Mouse (Mus musculus) c-Kit-positive CD71-negative TER-119-negative erythroid progenitor cells, embryonic 14.5 days (primary cell): ENCODE measurements around the gene Lhx9.

ENCODE experiments used
- DNase-seq: peaks from one replicate; pipeline ENCODE4 v3.0.0-alpha.2; 2013; ENCODE audit warnings: low read depth

Gene Lhx9

DNA sequence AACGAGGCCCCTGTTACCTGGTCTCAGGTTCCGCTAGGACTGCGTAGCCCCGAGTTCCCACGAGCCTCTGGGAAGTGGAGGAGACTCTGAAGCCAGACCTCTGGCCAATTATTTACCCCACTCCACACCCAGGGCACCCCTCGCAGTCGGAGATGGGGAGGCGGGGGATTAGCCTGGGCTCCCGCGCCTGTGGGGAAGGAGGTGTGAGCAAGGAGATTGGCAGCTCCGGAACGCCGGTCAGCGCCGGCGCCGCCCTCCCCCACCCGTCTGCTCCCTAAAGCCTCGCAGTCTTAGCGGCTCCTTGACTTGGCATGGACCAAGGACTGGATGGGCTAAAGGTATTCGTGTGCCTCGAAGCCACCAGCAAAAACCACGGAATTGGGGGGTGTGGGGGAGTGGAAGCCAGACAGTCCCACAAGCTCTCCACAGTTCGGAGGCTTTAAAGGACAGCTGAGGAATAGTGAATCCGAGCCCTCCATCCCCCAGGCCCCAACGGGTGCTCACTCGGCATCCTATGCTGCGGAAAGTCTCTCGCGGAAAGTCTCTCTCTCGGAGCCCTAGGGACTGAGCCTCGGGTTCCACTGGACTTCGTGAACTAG, at the start of gene Lhx9:
Gene Lhx9 (minus strand): TSS at position 67 of the 599 bp plus-strand sequence.
- DNase-seq, result no peak

DNA sequence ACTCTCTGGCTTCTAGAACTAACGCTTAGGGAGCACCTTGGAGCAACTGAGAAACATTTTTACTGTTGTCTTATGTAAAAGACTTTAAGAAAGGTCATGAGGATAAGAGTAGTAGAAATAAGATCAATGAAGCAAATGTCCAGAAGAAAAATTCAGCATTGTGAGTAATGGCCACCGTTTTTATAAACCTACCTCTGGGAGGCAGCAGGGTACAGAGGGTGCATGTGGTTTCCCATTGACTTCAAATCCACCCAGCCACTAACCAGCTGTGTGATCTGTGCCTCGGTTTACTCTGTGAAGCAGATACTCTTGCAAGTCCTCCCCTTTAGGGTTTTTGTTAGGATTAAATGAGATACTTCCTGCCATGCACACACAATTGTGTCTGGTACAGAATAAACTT, 47.7 kb upstream of the Lhx9 start:
- DNase-seq, result no peak

DNA sequence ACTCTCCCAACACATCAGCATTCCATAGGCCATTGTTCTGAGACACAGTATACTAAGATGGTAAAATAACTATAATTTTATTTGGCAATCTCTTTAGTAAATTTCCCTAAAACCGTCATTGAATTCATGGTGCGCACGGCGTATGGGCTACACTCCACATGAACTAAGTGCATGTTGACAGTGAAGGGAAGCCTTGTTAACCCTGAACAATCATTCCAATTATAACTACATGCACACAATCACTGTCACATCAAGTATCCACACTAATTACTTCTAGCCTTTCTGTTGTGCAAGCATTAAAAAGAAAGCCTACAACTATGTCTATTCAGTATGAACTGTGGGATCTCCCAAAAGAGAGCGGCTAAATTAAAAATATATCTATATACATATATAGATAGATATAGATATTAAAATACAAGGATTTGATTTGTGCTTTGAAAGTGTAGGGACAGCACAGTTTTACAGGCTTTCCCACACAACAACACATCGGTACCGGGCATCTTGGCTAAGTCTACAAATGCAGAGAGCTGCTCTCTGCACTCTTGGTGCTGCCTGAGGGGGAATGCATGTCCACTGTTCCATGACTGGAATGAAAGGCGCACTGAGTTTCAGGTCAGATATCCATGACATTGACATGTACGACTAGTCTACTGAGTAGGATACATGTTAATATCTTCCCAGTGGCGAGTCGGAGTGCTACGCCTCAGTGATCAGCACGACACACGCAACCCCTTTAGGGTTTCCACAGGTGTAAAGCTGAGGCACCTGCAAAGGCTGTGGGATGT, 29.3 kb upstream of the Lhx9 start:
- DNase-seq, result no peak

DNA sequence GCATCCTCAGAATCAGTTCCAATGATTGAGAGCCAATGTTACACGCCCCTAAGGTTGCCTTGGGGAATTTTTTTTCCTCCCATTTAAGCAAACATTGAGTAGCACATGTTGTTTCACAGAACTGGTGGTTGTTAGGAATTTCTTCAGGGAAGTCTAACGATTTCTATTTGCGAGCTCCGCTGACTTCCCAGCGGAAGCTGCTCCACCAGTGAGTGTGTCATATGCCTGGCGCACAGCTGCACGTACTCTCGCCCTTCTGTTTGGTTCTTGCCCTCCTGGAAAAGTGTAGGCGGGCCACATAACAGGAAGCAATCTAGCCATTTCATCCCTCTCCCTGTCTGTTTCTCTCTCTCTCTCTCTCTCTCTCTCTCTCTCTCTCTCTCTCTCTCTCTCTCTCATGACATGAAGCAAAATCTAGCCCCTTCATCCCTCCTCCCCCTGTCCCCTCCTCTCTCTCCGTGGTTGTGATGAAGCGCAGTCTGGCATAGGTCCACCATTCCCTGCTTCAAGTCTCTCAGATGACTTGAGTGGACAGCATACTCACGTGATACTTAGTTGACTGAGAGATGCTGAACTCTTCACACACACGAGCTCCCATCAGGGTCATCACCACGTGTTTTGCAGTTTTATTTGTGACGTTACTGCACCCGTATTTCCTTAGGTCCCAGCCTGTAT, 28.1 kb upstream of the Lhx9 start:
- no peak for DNase-seq

DNA sequence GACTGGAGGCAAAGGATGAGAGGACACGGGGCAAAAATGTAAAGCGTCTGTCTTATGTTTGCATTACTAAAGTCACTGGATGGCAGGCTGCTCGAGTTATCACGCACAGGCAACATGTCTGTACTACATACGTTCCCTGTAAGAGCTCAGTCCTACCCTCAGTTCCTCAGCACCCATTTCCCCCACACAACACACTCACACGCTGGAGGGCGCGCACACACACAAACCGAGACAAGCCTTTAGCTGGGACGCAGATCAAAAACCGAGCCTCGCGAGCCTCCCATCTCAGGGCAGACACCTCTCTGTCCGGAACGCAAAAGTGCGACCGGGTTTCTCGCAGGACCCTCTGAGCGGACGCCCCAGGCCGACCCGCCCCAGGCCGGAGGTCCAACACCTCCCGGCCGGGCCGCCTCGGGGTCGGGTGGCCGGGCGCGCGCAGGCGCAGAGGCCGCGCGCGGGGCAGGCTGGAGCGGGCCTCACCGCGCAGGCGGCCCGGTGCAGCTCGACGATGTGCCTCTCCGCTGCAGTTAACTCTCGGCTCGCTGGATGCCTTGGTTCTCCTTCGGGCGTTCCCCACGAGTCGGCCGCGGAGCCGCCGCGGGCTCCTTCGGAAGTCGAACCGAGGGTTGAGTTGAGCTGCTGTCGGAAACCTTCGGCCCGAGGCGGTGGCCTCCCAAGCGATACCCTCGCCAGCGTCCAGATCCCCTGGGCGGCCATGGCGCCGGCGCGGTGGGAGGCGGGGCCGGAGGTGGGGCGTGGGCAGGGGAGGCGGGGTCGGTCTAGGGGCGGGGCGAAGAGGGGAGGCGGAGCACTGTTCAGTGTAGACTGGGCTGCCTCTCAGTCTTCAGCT, 7.9 kb upstream of the Lhx9 start, which contains the start of gene 2310009B15Rik:
Gene 2310009B15Rik (minus strand): TSS at position 752 of the 850 bp plus-strand sequence.
- peak; percentile 59 for DNase-seq

DNA sequence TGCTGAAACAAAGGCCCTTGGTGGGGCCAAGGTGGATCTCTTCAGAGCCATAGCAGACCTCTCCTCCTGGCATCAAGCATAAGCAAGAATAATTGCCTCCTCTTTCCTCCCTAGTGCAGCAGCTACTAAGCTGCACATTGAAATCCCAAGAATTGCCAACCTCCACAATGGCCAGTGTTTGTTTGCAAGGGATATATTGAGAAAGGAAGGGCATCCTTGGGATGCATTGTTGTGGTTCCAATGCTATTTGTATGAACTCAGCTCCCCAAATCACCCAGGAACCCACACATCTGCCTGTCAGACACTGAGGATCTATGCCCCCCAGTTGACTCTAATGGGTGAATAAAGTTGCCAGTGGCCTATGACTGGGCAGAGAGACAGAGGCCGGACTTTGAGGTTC, 2.4 kb upstream of the Lhx9 start:
- DNase-seq, result no peak

DNA sequence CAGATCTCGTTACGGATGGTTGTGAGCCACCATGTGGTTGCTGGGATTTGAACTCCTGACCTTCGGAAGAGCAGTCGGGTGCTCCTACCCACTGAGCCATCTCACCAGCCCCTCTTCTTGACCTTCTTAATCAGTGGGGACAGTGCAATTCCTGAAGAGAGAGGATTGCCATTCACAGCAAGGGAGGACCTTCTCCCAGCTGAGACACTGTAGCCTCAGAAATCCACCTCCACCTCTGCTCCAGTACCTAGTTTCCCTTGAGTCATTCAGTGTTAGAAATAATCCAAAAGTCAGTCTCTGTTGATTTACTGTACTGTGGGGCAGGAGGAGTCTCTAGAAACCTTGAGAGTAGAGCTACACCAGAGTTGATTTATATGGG, 1.8 kb upstream of the Lhx9 start:
- DNase-seq, result no peak

DNA sequence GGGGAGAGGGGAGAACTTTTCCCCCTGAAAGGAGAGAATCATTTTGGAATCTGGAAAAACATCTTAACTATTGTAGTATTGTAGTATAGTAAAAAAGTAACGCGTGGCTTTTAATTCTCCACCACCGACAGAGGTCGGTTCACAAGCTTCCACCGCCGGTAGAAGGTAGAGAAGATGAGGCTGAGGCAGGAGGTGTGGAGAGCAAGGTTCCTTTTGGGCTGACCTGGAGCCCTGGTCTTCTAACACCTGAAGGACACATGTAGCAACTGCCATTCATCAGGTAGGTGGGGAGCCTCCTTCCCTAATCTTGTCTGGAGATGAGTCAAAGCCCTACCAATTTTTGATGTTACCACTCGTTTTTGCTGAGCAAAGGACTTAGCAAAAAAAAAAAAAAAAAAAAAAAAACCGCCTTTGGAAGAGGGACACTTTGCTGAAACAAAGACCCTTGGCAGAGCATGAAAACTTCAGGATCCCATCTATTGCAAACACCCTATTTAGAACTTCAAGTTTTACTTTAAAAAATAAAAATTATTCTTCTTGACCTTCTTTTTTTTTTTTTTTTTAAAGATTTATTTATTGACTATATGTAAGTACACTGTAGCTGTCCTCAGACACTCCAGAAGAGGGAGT, 1.3 kb upstream of the Lhx9 start:
- DNase-seq, result no peak

DNA sequence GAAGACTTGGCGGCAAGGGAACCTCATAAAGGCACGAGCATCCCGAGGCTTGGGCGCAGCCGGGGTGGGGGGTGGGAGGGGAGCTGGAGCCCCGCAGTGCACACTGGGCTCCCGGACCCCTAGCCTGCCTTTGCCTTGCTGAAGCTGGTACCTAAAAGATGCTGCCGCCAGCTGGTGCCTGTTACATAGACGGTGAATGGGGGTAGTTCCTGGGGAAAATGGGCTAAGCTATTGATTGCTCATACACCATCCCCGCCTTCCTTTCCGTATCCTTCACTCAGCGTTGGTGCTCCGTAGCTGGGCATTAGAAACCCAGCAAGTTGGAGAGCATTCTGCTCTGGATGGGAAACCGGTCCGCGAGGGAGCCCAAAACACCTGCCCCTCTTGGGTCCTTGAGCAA, 351 bp downstream of the Lhx9 start:
- DNase-seq, result no peak

DNA sequence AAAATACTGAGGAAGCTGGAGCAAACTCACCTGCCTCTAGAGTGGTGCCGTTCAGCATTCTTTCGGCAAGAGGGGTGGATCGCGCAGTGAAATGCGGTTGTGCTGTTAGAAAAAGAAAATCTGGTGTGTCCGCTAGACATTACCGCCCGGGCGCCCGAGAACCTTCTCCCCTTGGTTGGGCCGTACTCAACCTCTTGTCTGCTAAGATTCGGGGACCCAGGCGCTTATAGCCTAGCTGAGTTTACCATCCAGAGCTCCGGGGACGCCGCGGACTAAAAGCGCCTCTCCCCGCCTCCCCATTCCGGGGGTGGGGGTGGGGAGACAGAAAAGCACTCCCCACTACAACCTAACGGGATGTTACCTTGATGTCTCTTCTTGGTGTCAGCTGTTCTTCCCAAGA, 1.2 kb downstream of the Lhx9 start:
- DNase-seq, result no peak

DNA sequence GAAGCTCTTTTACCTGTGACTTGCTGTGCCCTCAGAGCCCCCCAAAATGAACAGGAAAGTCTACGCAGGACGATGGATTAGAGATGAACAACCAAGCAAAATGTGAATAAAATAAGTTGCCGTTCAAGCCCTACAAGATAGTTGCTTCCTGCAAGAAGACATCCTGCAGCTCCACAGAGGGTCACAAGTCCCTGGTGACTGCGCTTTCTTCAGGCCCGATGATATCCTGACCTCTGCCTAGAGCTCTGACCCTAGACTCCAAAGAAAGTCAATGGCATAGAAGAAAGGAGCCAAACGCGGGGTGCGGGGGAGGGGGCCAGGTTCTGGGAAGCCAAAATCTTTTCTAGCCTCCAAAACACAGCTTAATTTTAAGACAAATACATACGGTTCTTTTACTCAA, 1.8 kb downstream of the Lhx9 start:
- DNase-seq, result no peak

DNA sequence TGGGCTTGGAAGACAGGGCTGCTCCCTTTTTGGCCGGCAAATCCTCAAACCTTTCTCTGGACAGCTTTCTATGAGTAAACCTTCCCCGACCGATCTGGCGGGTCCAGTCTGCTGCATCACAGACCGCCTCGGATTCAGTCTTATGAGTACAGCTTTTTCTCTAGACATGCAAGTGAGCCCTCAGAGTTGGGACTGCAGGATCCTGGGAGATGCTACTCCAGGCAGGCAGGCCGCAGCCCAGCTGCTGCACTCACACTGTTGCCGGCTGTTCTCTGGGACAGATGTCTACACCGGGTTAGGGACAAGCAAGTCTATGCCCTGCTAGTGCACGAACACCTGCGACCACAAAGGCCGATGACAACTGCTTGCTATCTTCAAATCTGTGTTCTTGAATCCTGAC, 2.2 kb downstream of the Lhx9 start:
- no peak for DNase-seq

DNA sequence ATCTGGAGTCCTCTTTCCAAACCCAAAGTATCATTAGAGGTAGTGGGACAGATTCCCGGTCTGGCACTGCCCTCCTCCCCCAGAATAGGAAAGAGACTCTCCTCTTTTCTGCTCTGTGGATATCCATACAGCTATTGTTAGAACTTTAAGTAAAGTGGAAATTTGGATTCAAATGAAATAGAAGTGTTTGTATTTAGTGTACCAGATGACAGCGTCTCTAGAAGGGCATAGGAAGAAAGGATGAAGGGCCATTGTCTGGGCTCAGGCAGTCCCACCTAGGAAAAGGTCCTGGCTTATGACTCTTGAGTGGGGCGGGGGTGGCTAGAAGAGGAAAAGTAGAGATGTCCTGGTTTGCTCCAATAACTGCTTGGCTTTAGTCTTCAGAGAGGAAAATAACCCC, 2.9 kb downstream of the Lhx9 start:
- DNase-seq, result no peak

DNA sequence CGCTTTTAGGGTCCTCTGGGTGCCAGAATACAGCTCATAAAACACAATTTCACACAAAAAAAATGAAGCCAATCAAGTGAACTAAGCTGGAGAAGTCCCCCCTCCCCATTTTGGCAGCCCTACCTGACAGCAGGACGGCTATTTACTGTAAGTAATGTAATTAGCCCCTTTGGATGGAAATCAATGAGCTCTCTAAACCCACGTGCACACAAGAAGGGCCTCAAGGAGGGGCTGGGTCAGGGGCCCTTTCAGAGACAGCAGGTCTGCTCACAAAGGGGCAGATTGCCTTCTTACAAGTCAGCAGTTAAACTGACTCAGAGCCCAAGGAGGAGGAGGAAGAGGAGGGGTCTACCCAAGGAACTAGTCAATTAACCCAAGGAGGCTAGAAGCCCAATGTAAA, 4.2 kb downstream of the Lhx9 start:
- DNase-seq, result no peak

DNA sequence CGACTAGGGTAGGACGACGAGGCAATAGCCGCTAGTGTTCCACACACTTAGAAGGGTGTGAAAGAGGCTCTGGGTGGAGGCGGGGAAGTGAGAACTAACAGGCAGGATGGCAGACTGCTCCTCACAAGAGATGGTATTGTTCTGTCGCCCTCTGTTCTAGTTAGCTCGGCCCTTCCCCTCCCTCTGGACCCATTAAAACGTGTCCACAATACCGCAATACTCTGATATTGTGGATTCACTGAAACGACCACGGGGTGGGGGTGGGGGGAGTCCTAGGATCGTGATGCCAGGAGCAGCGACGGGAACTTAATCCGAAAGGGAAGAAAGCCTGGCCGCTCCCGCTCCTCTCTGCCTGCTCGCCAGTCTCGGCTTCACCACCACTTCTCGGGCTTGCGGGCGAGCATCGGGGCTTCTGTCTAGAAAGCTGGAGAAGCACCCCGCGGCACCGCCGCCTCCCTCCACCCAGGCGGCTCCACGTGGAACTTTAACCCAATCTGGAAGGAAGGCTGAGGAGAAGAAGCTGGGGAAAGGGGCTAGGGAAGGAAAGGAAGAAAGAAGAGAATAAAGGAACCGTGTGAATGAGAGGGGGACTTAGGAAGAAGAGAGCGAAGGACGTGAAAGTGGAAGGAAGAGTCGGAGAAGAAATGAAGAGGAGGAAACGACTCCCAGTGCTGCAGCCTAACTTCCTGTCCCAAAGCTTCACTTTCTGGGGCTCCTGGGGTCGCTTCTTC, 4.9 kb downstream of the Lhx9 start:
- DNase-seq, result no peak

DNA sequence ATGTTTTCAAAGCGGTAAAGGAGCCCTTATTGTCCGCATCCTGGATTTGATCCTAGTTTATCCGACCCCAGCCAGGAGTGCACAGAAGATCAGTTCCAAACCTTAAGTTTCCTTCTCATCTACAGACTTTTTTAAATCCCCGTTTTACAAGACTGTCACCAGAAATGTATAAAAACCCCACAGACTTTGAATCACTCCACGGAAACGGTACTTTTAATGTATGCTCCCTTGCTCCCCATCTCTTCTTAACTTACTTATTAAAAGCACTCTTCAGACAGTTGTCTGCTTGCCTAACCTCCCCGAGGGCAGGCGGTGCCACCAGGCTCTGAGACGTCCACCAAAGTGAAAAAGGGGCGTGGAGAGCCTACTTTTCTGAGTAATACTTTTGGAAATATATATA, 5.6 kb downstream of the Lhx9 start:
- DNase-seq, result no peak

DNA sequence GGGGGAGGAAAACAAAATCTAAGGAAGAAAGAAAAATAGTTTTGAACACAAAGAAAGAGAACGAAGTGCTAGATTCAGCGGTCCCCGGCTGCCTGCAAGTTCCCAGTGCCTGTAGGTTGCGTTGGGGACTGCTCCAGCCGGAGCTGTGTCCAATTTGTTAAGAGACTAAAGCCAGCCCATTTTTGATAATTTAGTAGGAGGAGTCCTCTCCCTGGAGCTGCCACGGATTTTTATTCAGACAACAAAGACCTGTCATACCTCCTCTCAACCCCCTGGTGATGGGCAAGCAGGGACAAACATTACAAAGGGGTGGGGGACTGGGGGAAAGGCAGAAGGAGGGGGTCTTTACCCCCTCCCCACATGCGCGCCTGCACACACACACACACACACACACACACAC, 6.1 kb downstream of the Lhx9 start:
- no peak for DNase-seq

DNA sequence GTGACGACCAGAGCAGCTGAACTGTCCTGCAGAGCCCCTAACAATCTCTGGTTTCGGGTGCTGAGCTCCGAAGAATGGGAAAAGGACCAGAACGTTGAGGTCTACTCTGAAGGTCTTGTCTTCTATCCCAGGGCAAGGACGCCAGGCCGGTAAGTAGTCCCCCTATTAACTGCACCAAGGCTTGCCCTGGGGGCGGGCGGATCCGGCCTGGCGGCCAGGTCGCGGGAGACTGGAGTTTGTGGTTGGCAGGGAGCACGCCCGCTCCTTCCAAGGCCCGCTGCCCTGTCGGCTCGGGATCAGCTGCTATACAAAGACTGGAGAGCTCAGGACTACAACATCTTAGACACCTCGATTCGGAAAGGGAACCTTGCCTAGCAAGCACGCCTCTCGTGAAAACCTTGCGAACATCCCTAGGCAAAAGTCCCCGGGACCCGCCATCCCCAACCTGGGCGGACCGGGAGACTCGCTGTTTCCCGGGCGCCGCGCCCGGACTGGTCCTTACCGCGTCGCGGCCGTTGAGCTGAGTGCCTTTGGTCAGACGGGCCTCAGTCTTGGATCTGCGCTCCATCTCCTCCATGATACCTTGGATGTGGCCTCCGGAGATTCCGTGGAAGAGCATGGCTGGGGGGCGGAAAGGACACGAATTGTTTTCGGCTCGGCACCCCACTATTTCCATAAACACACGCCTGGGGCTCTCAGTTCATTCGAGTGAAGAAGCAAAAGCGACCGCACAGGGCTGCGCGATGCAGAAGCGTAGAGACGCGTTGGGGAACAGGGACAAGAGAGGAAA, 6.9 kb downstream of the Lhx9 start:
- no peak for DNase-seq

DNA sequence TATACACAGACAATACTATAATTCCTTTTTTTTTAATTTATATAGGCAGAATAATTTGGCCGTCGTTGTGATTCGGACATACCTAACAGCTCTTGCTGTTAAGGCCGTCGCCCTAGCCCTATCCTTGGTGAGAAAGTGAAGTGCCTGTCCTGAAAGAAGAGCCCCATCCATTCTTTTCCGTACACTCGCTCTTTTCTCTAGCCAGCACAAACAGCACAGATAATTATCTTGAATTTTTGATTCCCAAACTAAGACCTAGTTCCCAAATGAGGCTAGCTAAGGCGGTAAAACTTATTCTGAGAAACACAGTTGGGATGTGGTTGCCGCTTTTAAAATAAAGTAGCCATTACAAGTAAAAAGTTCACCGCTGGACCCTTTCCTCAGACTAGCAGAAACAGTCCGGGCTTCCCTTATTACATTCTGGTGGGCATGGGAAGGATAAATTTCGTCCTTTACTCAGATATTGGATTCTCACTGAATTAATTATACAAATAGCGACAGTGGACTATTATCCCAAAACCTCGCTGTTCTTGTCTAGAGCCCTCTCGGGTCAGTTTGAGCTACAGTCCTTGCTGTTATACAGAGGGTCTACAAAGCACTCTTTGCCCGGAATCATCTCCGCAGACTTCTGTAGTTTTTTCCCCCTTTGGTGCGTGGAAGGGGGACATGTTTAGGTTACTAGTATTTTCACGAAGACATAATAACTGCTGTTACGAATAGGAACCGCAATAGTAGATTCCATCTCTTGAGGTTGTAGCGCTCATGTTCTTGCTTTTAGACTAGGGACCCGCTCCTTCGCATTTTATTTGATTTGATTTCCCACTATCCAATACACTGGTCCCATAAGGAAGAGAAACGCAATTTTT, 7.7 kb downstream of the Lhx9 start:
- no peak for DNase-seq
